Mouse (Mus musculus): ENCODE measurements around the gene Cd79a.

GRCm38 (mm10) chr7:24947316-24948048, 50.3 kb downstream of the Cd79a start:
- TF ChIP-seq CTCF (IDR thresholded peaks at IDR 0.05; ENCODE audit: low read depth) (no peak), EP300 (IDR thresholded peaks at IDR 0.05; ENCODE audit: low read depth) (no peak)
